Mouse (Mus musculus): ENCODE data around the gene Gphb5. TPM values are rescaled to one million over a fixed set of nuclear protein-coding genes. Genes with fewer than 3 reads are reported as not detected.

Gene Gphb5
- polyA plus RNA-seq (2015; fragmentation: Nextera tagmentation; extraction: Ambion mirVana): not detected in 2 replicates

DNA sequence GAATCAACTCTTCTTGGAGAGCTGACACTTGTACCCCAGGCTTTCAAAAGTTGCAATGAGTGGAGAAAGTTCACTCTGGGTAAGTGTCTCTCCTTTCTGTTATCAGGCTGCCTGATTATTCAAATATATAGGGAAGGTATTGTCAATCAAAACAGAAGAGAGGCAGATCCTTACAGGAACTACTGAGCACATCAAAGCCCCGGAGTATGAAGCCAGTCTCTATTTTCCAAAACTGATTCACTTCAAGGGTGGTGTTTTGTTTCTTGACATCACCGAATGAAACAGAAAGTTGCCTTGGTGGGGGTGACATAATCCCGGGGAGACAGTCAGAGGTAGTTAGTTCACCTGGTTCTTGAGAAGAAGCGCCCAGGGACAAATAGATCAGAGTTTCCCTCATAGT lies at the start of gene Gphb5:
Gene Gphb5 (minus strand): TSS at position 101 of the 400 bp plus-strand sequence.
- Histone ChIP-seq H3K27me3 (no peaks in the 10 kb centered on the region), H3K36me3 (replicated peaks) (no peaks in the 10 kb centered on the region), H3K27ac (replicated peaks) (no peak within 1 kb of the TSS), H3K4me2 (no peak within 1 kb of the TSS), H3K4me1 (replicated peaks) (no peaks in the 10 kb centered on the region), H3K4me3 (replicated peaks) (no peak within 1 kb of the TSS), H3K9me3 (replicated peaks) (no peaks in the 10 kb centered on the region), H3K9ac (no peak within 1 kb of the TSS)
- 66% methylated on average over 4 of the region's 4 CpGs for WGBS (ENCODE audit: insufficient replicate concordance)
- no peak for ATAC-seq (ENCODE audit: insufficient read depth)

DNA sequence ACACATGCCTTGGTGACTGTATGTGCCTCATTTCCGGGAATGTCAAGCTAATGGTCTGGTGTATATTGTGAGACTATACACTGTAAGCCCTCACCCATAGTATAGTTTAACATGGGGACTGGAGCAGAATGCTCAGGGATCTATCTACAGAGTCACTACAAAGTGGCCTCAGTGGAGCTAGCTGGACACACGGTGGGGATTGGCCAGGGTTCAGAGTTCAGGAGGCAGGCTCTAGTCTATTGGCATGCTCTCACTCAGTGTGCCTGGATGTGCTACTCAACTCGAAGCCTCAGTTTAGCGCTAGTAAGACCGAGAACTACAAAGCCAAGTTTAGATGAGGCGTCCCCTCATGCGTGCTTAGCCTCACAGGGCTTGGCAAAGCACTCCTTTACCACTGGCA lies 49.6 kb upstream of the Gphb5 start:
- Histone ChIP-seq H3K27ac (replicated peaks) (no peak overlapping the region), H3K4me1 (replicated peaks) (no peaks in the 10 kb centered on the region), H3K9me3 (replicated peaks) (no peaks in the 10 kb centered on the region), H3K4me3 (replicated peaks) (no peak overlapping the region), H3K36me3 (replicated peaks) (peaks cover 59% of the 10 kb centered on the region), H3K4me2 (no peak overlapping the region), H3K9ac (no peak overlapping the region), H3K27me3 (no peaks in the 10 kb centered on the region)
- ATAC-seq (ENCODE audit: insufficient read depth): no peak
- 86% methylated on average over 7 of the region's 7 CpGs for WGBS (ENCODE audit: insufficient replicate concordance)

DNA sequence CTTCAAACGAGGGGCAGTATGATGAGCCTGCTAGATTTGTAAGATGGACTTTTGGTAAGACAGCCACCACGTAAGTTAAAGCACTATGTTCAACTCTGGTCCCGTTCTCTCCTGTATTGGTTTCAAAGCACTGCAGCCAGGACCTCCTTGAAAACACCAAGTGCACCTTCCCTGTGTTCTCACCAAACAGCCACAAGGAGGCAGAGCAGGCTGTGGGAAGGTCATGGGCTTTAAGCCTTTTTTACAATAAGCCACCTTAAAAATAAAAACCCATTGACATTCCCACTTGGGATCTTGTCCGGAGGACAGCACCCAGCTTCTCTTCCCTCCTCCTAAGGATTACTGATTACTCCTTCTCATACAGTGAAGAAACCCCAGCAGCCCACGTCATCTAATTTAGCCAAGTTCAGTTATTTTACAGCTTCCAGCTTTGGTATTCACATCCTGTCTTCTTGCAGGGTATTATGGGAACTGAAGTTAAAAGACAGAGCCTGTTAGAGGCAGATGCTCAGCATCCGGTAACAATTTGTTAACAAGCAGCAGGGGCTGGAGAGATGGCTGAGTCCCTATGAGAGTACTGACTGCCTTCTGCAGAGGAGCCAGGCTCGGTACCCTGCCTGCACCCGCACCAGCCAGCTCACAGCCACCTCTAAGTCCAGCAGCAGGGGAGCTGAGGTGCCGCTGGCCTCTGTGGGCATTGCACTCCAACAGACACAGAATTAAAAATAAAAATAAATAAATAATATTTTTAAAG lies 47.6 kb upstream of the Gphb5 start:
- Histone ChIP-seq H3K27ac (replicated peaks) (no peak overlapping the region), H3K9me3 (replicated peaks) (no peaks in the 10 kb centered on the region), H3K4me2 (no peak overlapping the region), H3K4me3 (replicated peaks) (no peak overlapping the region), H3K27me3 (no peaks in the 10 kb centered on the region), H3K4me1 (replicated peaks) (no peaks in the 10 kb centered on the region), H3K36me3 (replicated peaks) (peaks cover 72% of the 10 kb centered on the region), H3K9ac (no peak overlapping the region)
- no peak for ATAC-seq (ENCODE audit: insufficient read depth)
- 83% methylated on average over 9 of the region's 9 CpGs for WGBS (ENCODE audit: insufficient replicate concordance)

DNA sequence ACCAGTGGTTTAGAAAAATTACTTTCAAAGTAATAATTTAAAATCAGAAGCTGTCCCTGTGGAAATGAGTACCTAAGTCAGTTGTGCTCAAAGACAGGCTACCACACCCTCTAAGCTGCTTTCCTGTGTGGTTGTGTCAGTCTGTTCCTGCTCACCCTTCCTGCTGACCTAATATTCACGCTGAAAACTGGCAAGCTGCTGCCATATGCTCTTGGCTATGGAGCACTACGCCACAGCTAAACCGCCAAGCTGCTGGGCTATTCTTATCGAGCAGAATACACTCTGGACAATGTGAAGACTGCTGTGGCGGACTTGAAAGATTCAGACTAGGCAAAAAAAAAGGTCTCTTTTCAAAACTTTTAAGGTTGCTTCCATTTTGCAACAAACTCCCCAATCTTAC lies 44.0 kb upstream of the Gphb5 start:
- peaks cover 68% of the 10 kb centered on the region for H3K36me3 ChIP-seq (replicated peaks)
- H3K4me1 ChIP-seq (replicated peaks): no peaks in the 10 kb centered on the region
- H3K27me3 ChIP-seq: no peaks in the 10 kb centered on the region
- no peak overlapping the region for H3K9ac ChIP-seq
- ATAC-seq (ENCODE audit: insufficient read depth): no peak
- H3K27ac ChIP-seq (replicated peaks): no peak overlapping the region
- no peaks in the 10 kb centered on the region for H3K9me3 ChIP-seq (replicated peaks)
- 58% methylated on average over 5 of the region's 5 CpGs for WGBS (ENCODE audit: insufficient replicate concordance)
- H3K4me2 ChIP-seq: no peak overlapping the region
- no peak overlapping the region for H3K4me3 ChIP-seq (replicated peaks)

DNA sequence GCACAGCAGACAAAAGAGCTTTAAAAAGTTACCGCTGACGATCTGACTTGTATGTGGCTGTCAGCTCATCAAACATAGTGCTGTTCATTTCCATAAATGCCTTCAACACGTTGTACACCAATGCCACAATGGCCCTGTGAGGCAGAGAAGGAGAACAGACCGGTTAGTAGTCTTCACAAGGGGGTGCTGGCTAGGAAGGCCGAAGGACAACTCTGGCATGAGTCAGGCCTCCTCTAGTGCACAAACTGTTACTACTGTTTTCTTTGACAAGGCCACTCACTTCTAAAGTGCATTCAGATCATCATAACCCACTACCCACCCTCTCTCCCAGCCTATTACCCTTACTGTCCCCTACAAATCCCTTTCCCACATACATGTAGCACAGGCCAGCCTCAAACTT lies 43.1 kb upstream of the Gphb5 start:
- peaks cover 59% of the 10 kb centered on the region for H3K36me3 ChIP-seq (replicated peaks)
- no peak overlapping the region for H3K9ac ChIP-seq
- H3K4me1 ChIP-seq (replicated peaks): no peaks in the 10 kb centered on the region
- H3K9me3 ChIP-seq (replicated peaks): no peaks in the 10 kb centered on the region
- H3K27me3 ChIP-seq: no peaks in the 10 kb centered on the region
- H3K4me3 ChIP-seq (replicated peaks): no peak overlapping the region
- H3K4me2 ChIP-seq: no peak overlapping the region
- WGBS (ENCODE audit: insufficient replicate concordance): 81% methylated on average over 5 of the region's 5 CpGs
- H3K27ac ChIP-seq (replicated peaks): no peak overlapping the region
- no peak for ATAC-seq (ENCODE audit: insufficient read depth)

DNA sequence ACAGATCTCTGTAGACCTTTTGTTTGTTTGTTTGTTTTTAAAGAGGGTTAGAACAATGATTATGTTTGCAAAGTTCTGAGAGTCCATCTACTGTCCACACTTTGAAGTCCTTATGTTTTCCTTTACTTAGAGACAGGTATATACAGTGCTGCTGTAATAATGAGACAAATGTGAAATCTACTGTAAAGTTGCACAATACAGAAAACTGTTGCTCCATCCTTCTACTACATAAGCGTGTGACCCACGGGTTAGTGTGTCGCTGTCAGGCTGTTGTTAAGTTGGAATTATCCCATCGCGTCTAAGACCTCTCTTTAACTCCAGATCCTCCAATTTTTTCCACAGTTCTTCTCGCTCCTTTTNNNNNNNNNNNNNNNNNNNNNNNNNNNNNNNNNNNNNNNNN lies 36.9 kb upstream of the Gphb5 start:
- Histone ChIP-seq H3K36me3 (replicated peaks) (peaks cover 41% of the 10 kb centered on the region), H3K9me3 (replicated peaks) (no peaks in the 10 kb centered on the region), H3K4me1 (replicated peaks) (no peaks in the 10 kb centered on the region), H3K27ac (replicated peaks) (no peak overlapping the region), H3K4me2 (no peak overlapping the region), H3K4me3 (replicated peaks) (no peak overlapping the region), H3K27me3 (no peaks in the 10 kb centered on the region), H3K9ac (no peak overlapping the region)
- WGBS (ENCODE audit: insufficient replicate concordance): 82% methylated on average over 6 of the region's 6 CpGs
- ATAC-seq (ENCODE audit: insufficient read depth): no peak

DNA sequence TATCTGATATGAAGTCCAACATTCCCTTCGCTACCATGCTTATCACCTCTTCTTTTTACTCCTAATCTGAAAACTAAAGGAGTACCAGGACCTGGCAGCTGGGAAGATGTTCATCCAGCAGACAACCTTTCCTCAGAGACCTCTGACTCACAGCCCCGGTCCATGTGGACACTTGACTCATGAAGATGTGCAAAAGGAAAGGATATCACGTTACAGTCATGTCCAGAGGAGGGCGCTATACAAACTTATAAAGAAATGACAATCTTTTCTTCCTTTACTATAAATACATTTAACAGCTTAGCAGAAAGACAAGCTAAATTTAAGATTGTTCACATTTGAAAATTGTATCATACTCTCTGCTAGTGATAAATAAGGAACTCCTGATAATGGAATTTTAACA lies 36.4 kb upstream of the Gphb5 start:
- no peak for ATAC-seq (ENCODE audit: insufficient read depth)
- Histone ChIP-seq H3K4me3 (replicated peaks) (no peak overlapping the region), H3K36me3 (replicated peaks) (peaks cover 38% of the 10 kb centered on the region), H3K4me2 (no peak overlapping the region), H3K9me3 (replicated peaks) (no peaks in the 10 kb centered on the region), H3K4me1 (replicated peaks) (no peaks in the 10 kb centered on the region), H3K27me3 (no peaks in the 10 kb centered on the region), H3K27ac (replicated peaks) (no peak overlapping the region), H3K9ac (no peak overlapping the region)
- WGBS (ENCODE audit: insufficient replicate concordance): 76% methylated on average over 4 of the region's 4 CpGs

DNA sequence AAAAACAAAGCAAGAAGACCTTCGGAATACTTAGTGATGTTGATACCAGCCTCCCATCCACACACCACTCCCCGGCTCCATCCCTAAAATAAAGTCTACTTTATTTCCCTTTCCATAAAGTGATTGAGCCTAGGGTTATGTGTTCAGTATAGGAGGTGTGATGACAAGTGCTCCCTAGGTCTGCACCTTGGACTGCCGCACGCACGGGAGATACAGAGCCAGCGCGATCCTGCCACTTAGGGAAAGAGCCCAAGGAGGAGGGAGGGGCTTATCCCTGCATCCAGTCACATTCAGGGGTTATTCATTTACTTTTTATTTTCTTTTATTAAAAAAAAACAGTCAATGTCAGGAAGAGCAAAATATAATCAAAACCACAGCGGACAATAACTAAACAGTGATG lies 34.0 kb upstream of the Gphb5 start:
- 88% methylated on average over 8 of the region's 8 CpGs for WGBS (ENCODE audit: insufficient replicate concordance)
- no peak overlapping the region for H3K4me3 ChIP-seq (replicated peaks)

DNA sequence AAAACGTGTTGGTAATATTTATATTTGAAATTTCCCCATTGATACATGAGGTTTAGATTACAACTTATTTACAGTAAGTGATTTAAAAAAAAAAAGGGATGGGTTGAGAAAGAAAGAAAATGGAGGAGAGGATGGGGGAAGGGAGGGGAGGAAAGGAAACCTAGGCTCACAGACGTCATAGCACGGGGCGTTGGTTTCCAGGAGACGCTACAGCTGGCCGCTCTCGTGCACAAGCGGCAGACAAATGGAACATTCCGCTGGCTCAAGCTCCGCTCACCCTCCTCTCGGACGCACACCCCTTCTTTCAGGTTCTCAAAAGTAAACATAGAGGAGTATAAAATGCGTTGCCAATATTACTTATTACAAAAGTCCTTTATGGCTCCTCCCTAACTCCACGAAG lies 33.4 kb upstream of the Gphb5 start:
- no peaks in the 10 kb centered on the region for H3K9me3 ChIP-seq (replicated peaks)
- H3K27ac ChIP-seq (replicated peaks): no peak overlapping the region
- no peaks in the 10 kb centered on the region for H3K4me1 ChIP-seq (replicated peaks)
- no peaks in the 10 kb centered on the region for H3K27me3 ChIP-seq
- ATAC-seq (ENCODE audit: insufficient read depth): no peak
- no peak overlapping the region for H3K9ac ChIP-seq
- no peak overlapping the region for H3K4me3 ChIP-seq (replicated peaks)
- WGBS (ENCODE audit: insufficient replicate concordance): 79% methylated on average over 14 of the region's 14 CpGs
- peaks cover 30% of the 10 kb centered on the region for H3K36me3 ChIP-seq (replicated peaks)
- H3K4me2 ChIP-seq: no peak overlapping the region

More for the DNA sequence above, 34.0 kb upstream of the Gphb5 start:
- Histone ChIP-seq H3K36me3 (replicated peaks) (peaks cover 30% of the 10 kb centered on the region), H3K4me1 (replicated peaks) (no peaks in the 10 kb centered on the region), H3K27ac (replicated peaks) (no peak overlapping the region), H3K4me2 (no peak overlapping the region), H3K9me3 (replicated peaks) (no peaks in the 10 kb centered on the region), H3K27me3 (no peaks in the 10 kb centered on the region), H3K9ac (no peak overlapping the region)
- no peak for ATAC-seq (ENCODE audit: insufficient read depth)

DNA sequence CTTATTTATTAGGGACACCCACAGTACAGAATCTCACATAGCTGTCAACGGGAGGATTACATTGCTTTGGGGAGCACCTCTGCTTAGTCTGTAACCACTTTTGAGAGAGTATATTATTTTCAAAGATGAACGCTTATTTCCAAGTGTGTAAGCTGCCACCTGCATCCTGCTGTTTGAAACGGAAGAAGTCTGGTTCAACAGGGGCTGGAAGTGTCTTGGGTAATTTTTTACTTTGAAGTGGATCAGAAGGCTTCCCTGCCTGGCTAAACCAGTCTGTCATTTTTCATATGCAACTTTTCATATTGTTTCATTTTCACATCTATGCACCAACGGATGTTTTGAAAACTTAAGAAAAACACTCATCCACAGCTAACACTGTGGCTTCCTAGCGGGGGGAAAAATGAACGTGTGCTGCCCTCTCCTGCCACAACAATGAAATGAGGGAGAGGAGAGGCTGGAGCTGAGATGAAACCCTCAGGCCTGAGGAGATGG lies 32.9 kb upstream of the Gphb5 start:
- Histone ChIP-seq H3K27me3 (no peaks in the 10 kb centered on the region), H3K4me2 (no peak overlapping the region), H3K4me1 (replicated peaks) (no peaks in the 10 kb centered on the region), H3K27ac (replicated peaks) (no peak overlapping the region), H3K4me3 (replicated peaks) (no peak overlapping the region), H3K9me3 (replicated peaks) (no peaks in the 10 kb centered on the region), H3K36me3 (replicated peaks) (peaks cover 30% of the 10 kb centered on the region), H3K9ac (no peak overlapping the region)
- no peak for ATAC-seq (ENCODE audit: insufficient read depth)
- WGBS (ENCODE audit: insufficient replicate concordance): 43% methylated on average over 6 of the region's 6 CpGs

DNA sequence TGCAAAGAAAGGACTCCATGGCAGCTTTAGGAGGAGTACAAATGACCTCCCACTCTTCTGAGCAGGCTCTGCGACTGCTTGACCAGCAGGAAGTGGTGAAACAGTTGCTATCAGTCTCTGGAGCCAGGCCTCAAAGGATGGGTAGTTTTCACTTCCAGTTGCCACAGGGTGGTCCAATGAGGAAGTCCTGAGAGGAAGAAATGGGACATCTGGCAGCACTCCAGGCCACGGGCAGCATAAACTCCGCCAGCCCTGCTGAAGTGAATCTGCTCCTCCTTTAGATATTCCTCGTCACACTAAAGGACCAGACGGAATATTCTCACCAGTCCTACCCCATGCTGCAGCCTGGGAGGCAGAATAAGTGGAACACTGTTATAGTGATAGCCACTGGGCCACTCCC lies 32.3 kb upstream of the Gphb5 start:
- no peak for ATAC-seq (ENCODE audit: insufficient read depth)

DNA sequence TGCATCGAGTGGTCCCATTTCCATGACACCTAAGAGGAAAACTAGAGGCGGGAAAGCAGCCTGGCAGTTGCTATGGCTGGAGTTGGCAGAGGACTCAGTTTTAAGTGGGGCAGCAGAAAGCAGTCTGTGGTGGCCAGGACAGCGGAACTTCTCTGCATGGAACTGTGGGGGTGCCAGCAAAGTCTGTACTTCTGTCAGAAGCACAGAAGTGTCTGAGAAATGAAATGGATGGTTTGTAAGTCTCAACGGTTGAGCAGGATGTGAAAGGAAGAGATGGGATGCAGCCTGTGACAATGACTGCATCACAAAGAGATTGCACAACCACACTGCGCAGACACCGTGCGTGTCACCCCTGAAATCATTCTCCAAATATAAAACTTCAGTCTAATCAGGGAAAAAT lies 29.7 kb upstream of the Gphb5 start:
- WGBS (ENCODE audit: insufficient replicate concordance): 68% methylated on average over 7 of the region's 7 CpGs
- Histone ChIP-seq H3K9me3 (replicated peaks) (no peaks in the 10 kb centered on the region), H3K27ac (replicated peaks) (no peak overlapping the region)

More for the DNA sequence above, 32.3 kb upstream of the Gphb5 start:
- Histone ChIP-seq H3K9me3 (replicated peaks) (no peaks in the 10 kb centered on the region), H3K27me3 (no peaks in the 10 kb centered on the region), H3K9ac (no peak overlapping the region), H3K4me1 (replicated peaks) (no peaks in the 10 kb centered on the region), H3K4me3 (replicated peaks) (no peak overlapping the region), H3K4me2 (no peak overlapping the region), H3K36me3 (replicated peaks) (peaks cover 28% of the 10 kb centered on the region), H3K27ac (replicated peaks) (no peak overlapping the region)
- 46% methylated on average over 5 of the region's 5 CpGs for WGBS (ENCODE audit: insufficient replicate concordance)

More for the DNA sequence above, 29.7 kb upstream of the Gphb5 start:
- Histone ChIP-seq H3K4me3 (replicated peaks) (no peak overlapping the region), H3K27me3 (no peaks in the 10 kb centered on the region), H3K9ac (no peak overlapping the region), H3K4me2 (no peak overlapping the region), H3K36me3 (replicated peaks) (peaks cover 7% of the 10 kb centered on the region), H3K4me1 (replicated peaks) (no peaks in the 10 kb centered on the region)
- no peak for ATAC-seq (ENCODE audit: insufficient read depth)

Measured in liver, embryonic 15.5 days (tissue).